13 mouse cellular contexts compared by ENCODE assay signal in the genomic region with DNA sequence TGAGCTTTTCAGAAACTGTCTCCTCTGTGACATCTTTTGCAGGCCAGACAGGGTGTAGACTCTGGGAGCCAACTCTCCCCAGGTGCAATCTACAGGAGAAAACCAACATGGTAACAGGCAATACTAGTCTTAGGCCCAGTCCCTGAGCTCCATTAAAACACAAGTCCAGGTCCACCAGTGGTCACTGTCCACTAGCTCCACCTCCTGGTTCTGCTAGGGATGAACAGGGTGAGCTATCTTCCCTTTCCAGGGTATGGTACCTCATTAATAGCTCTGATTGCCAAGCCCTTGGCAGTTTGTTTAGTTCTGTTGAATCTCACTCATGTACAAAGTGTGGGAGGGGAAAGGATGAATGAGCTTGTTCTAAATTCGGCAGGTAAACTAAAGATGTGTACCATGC.
DNase-seq lines count a peak whose midpoint lies in the region; TF ChIP-seq lines count a peak whose summit lies in the region.
"Had no signal": no experiment of that assay in that cellular context is flagged by ENCODE, and none has a peak within 500 bp of the region (broad histone marks: within the 10 kb centered on the region; RNA-seq: fewer than 3 reads in every experiment).

No protein-coding gene starts in this region.

- peak; percentile 16 for DNase-seq in adrenal gland, postnatal 10 days
- no peak for DNase-seq in adrenal gland, adult 8-10 months
- peak; percentile 44 for DNase-seq in heart, adult 11 months
- DNase-seq in heart, adult 2 months: no peak
- peak; percentile 4 for DNase-seq in left cerebral cortex, postnatal 4 days
- DNase-seq in left cerebral cortex, adult 11 months (ENCODE audit: low spot score): no peak
- no peak for DNase-seq in CH12.LX (ENCODE audit: extremely low read depth)
- no peak for DNase-seq in frontal cortex, postnatal 14 days (ENCODE audit: low spot score in 2 of 2)
- DNase-seq: B cell, adult 2 months; thymus, adult 18-20 months had no signal

- no peak overlapping the region for H3K9ac ChIP-seq in heart, adult 2 months (ENCODE audit: low read depth, low read length)
- H3K9ac ChIP-seq in CH12.LX (ENCODE audit: insufficient read depth, low read depth): no peak overlapping the region
- H3K9ac ChIP-seq: limb, embryonic 13.5 days; lung, embryonic 15.5 days had no signal

- TF ChIP-seq EP300 in heart, adult 2 months (IDR thresholded peaks at IDR 0.05; ENCODE audit: insufficient read depth, low read depth, low read length): no peak
- TF ChIP-seq EP300 in CH12.LX (IDR thresholded peaks at IDR 0.05; ENCODE audit: low read length): no peak

- no peak for TF ChIP-seq POLR2A in heart, adult 2 months (IDR thresholded peaks at IDR 0.05; ENCODE audit: insufficient read depth, low read depth, low read length)
- TF ChIP-seq POLR2A in CH12.LX (IDR thresholded peaks at IDR 0.05; ENCODE audit: low read depth, low read length): no peak

- no peaks in the 10 kb centered on the region for H3K9me3 ChIP-seq in CH12.LX (replicated peaks; ENCODE audit: low read length)
- H3K9me3 ChIP-seq: limb, embryonic 13.5 days; lung, embryonic 15.5 days had no signal

- no peaks in the 10 kb centered on the region for H3K79me2 ChIP-seq in heart, adult 2 months (replicated peaks; ENCODE audit: control insufficient read depth, insufficient read depth, low read length)
- no peaks in the 10 kb centered on the region for H3K79me2 ChIP-seq in CH12.LX (replicated peaks; ENCODE audit: control insufficient read depth, extremely low read depth, insufficient read depth, poor library complexity, severe bottlenecking)

- H3K36me3 ChIP-seq in heart, adult 2 months (ENCODE audit: control insufficient read depth, insufficient read depth, low read length): no peaks in the 10 kb centered on the region
- H3K36me3 ChIP-seq in CH12.LX (replicated peaks in 1 of 2; ENCODE audit: control insufficient read depth in 1 of 2, insufficient read depth in 1 of 2, low read length in 1 of 2): no peaks in the 10 kb centered on the region
- H3K36me3 ChIP-seq: limb, embryonic 13.5 days; lung, embryonic 15.5 days had no signal

- no peak; the same call in 1 of the 2 replicates for TF ChIP-seq CTCF in heart, adult 2 months (IDR thresholded peaks at IDR 0.05)
- peak in 1 of 2 experiments; percentile 49; a peak in 2 of 4 replicates for TF ChIP-seq CTCF in CH12.LX (conservative IDR thresholded peaks at IDR 0.05 in 1 of 2, IDR thresholded peaks at IDR 0.05 in 1 of 2; ENCODE audit: low read depth in 2 of 2, low read length in 2 of 2)

- TF ChIP-seq RAD21 in CH12.LX (IDR thresholded peaks at IDR 0.05; ENCODE audit: low read depth, low read length): peak; percentile 23

- 54% methylated on average over 1 of the region's 1 CpGs for WGBS in heart, adult 2 months

- H3K27ac ChIP-seq in heart, adult 2 months: no peak overlapping the region
- no peak overlapping the region for H3K27ac ChIP-seq in CH12.LX (ENCODE audit: insufficient read depth, low read depth)
- H3K27ac ChIP-seq: limb, embryonic 13.5 days; lung, embryonic 15.5 days had no signal

- no peaks in the 10 kb centered on the region for H3K27me3 ChIP-seq in heart, adult 2 months (ENCODE audit: control insufficient read depth, insufficient read depth, low read length)
- H3K27me3 ChIP-seq in CH12.LX (replicated peaks): peaks cover 96% of the 10 kb centered on the region
- H3K27me3 ChIP-seq: lung, embryonic 15.5 days had no signal

- no peak overlapping the region for H3K4me2 ChIP-seq in CH12.LX (ENCODE audit: insufficient read depth, low read depth, poor library complexity, severe bottlenecking)
- H3K4me2 ChIP-seq: limb, embryonic 13.5 days; lung, embryonic 15.5 days; midbrain, embryonic 11.5 days had no signal

- H3K4me3 ChIP-seq in heart, adult 2 months: no peak overlapping the region
- H3K4me3 ChIP-seq in CH12.LX (replicated peaks in 1 of 3; ENCODE audit: low read depth in 2 of 3, low read length in 2 of 3, poor library complexity in 1 of 3): no peak overlapping the region
- H3K4me3 ChIP-seq: limb, embryonic 13.5 days; lung, embryonic 15.5 days had no signal

- dilution Hi-C loops in CH12.LX (cut with MboI; ENCODE audit: extremely low pct_ligation_motif_present, extremely low pct_unique_long_range_greater_than_20kb, low sequenced_read_pairs): no loop called here

- intact Hi-C loops in heart, adult 2 months (cut with DNase I): no loop called here
- intact Hi-C loops in left cerebral cortex, postnatal 4 days (cut with DNase I): no loop called here

- H3K4me1 ChIP-seq in heart, adult 2 months (ENCODE audit: control insufficient read depth, insufficient read depth, low read length): no peaks in the 10 kb centered on the region
- H3K4me1 ChIP-seq in CH12.LX (ENCODE audit: control insufficient read depth in 1 of 2, insufficient read depth in 2 of 2): no peaks in the 10 kb centered on the region
- H3K4me1 ChIP-seq: limb, embryonic 13.5 days; lung, embryonic 15.5 days had no signal

- in situ Hi-C loops in CH12.LX (cut with MboI; ENCODE audit: low pct_ligation_motif_present, low pct_unique_long_range_greater_than_20kb, low sequenced_read_pairs): no loop called here

TF ChIP-seq in CH12.LX, 34 proteins besides CTCF, POLR2A, EP300 and RAD21:
- TF ChIP-seq SMC3 (IDR thresholded peaks at IDR 0.05; ENCODE audit: low read depth, low read length) (peak; percentile 18; the same call in 1 of the 2 replicates), KAT2A (IDR thresholded peaks at IDR 0.05; ENCODE audit: insufficient replicate concordance, low read length) (no peak), SIN3A (IDR thresholded peaks at IDR 0.05; ENCODE audit: low read length) (no peak), ETS1 (conservative IDR thresholded peaks at IDR 0.05; ENCODE audit: low read depth, low read length) (no peak), UBTF (IDR thresholded peaks at IDR 0.05; ENCODE audit: low read depth, low read length) (no peak), POLR2AphosphoS2 (IDR thresholded peaks at IDR 0.05; ENCODE audit: low read depth, low read length) (no peak)

Comparison
In these comparisons a context has a peak if more than half of its experiments do, and no peak if none do; other contexts are left out.
1. DNase-seq: peak in adrenal gland, postnatal 10 days (single experiment), heart, adult 11 months (single experiment) and left cerebral cortex, postnatal 4 days (single experiment); none in adrenal gland, adult 8-10 months (single experiment), heart, adult 2 months (0 of 2), left cerebral cortex, adult 11 months (single experiment), CH12.LX (single experiment) and frontal cortex, postnatal 14 days (0 of 2).